Comparison of ENCODE assay signal across 12 mouse cellular contexts in genomic region chr4:83580157-83580556, GRCm38 (mm10). TPM values are rescaled to one million over a fixed set of nuclear protein-coding genes. Genes with fewer than 3 reads are reported as not detected.
DNase-seq lines count a peak whose midpoint lies in the region; ATAC-seq and TF ChIP-seq lines count a peak whose summit lies in the region.
"Had no signal": no experiment of that assay in that cellular context is flagged by ENCODE, and none has a peak within 500 bp of the region (broad histone marks: within the 10 kb centered on the region; RNA-seq: fewer than 3 reads in every experiment).

No protein-coding gene starts in this region.

- ATAC-seq in forebrain, embryonic 14.5 days = no peak
- no peak for ATAC-seq in forebrain, embryonic 11.5 days (replicated peaks; ENCODE audit: low FRiP score)
- ATAC-seq in limb, embryonic 14.5 days (ENCODE audit: low FRiP score, low read depth) = no peak

- no peak overlapping the region for H3K9ac ChIP-seq in forebrain, embryonic 14.5 days (ENCODE audit: low read length)
- no peak overlapping the region for H3K9ac ChIP-seq in forebrain, embryonic 11.5 days (ENCODE audit: low read length)
- no peak overlapping the region for H3K9ac ChIP-seq in limb, embryonic 14.5 days (ENCODE audit: low read depth, low read length, severe bottlenecking)

- H3K27ac ChIP-seq in forebrain, embryonic 14.5 days (ENCODE audit: low read depth, low read length) = no peak overlapping the region
- H3K27ac ChIP-seq in forebrain, embryonic 11.5 days (ENCODE audit: low read depth, low read length) = no peak overlapping the region
- no peak overlapping the region for H3K27ac ChIP-seq in limb, embryonic 14.5 days (replicated peaks; ENCODE audit: low read depth, low read length)
- H3K27ac ChIP-seq in limb, embryonic 10.5 days = no peak overlapping the region

- intact Hi-C loops in gastrocnemius, postnatal 36 days (cut with DNase I) = no loop called here

- TF ChIP-seq POLR2A in limb, embryonic 14.5 days (IDR thresholded peaks at IDR 0.05; ENCODE audit: borderline replicate concordance, extremely low read depth, insufficient read depth, insufficient read length) = no peak

- H3K36me3 ChIP-seq in forebrain, embryonic 14.5 days (ENCODE audit: control insufficient read depth, insufficient read depth, low read length) = no peaks in the 10 kb centered on the region
- no peaks in the 10 kb centered on the region for H3K36me3 ChIP-seq in forebrain, embryonic 11.5 days (ENCODE audit: control insufficient read depth, insufficient read depth, low read length)
- H3K36me3 ChIP-seq in limb, embryonic 14.5 days (ENCODE audit: control insufficient read depth, insufficient read depth, low read length) = no peaks in the 10 kb centered on the region
- no peaks in the 10 kb centered on the region for H3K36me3 ChIP-seq in limb, embryonic 10.5 days

- 21% methylated on average over 1 of the region's 1 CpGs for WGBS in forebrain, embryonic 14.5 days
- 32% methylated on average over 1 of the region's 1 CpGs for WGBS in forebrain, embryonic 11.5 days
- 15% methylated on average over 1 of the region's 1 CpGs for WGBS in limb, embryonic 14.5 days
- WGBS in limb, embryonic 10.5 days = 27% methylated on average over 1 of the region's 1 CpGs

- no peaks in the 10 kb centered on the region for H3K9me3 ChIP-seq in forebrain, embryonic 14.5 days (replicated peaks; ENCODE audit: control insufficient read depth, low read length)
- H3K9me3 ChIP-seq in forebrain, embryonic 11.5 days (ENCODE audit: control insufficient read depth, low read length) = no peaks in the 10 kb centered on the region
- no peaks in the 10 kb centered on the region for H3K9me3 ChIP-seq in limb, embryonic 14.5 days (ENCODE audit: control insufficient read depth, low read length)
- no peaks in the 10 kb centered on the region for H3K9me3 ChIP-seq in limb, embryonic 10.5 days (replicated peaks)

- no peaks in the 10 kb centered on the region for H3K4me1 ChIP-seq in forebrain, embryonic 14.5 days (ENCODE audit: control insufficient read depth, insufficient read depth, low read length)
- no peaks in the 10 kb centered on the region for H3K4me1 ChIP-seq in forebrain, embryonic 11.5 days (replicated peaks; ENCODE audit: control insufficient read depth, insufficient read depth, low read length)
- H3K4me1 ChIP-seq in limb, embryonic 14.5 days (ENCODE audit: control insufficient read depth, insufficient read depth, low read length) = no peaks in the 10 kb centered on the region
- no peaks in the 10 kb centered on the region for H3K4me1 ChIP-seq in limb, embryonic 10.5 days

- peak; percentile 67 for DNase-seq in forebrain, embryonic 14.5 days (ENCODE audit: low spot score)
- no peak for DNase-seq in forebrain, embryonic 11.5 days (ENCODE audit: low spot score)
- peak; percentile 22 for DNase-seq in limb, embryonic 14.5 days (ENCODE audit: low spot score)
- DNase-seq in limb, embryonic 10.5 days (ENCODE audit: low spot score) = no peak
- peak; percentile 58 for DNase-seq in NIH3T3 (ENCODE audit: low read depth)
- peak; percentile 15 for DNase-seq in naive thymus-derived CD4-positive, alpha-beta T cell, adult 2 months (ENCODE audit: low read depth)
- no peak for DNase-seq in gastrocnemius, postnatal 36 days
- DNase-seq in right cerebral cortex, adult 2 months (ENCODE audit: low spot score in 2 of 2) = no peak
- DNase-seq: cerebellum, adult 18-20 months; kidney, adult 11 months; right cerebral cortex, adult 18-20 months had no signal

- H3K27me3 ChIP-seq in forebrain, embryonic 14.5 days (replicated peaks; ENCODE audit: control insufficient read depth, insufficient read depth, low read length) = no peaks in the 10 kb centered on the region
- no peaks in the 10 kb centered on the region for H3K27me3 ChIP-seq in forebrain, embryonic 11.5 days (ENCODE audit: control insufficient read depth, insufficient read depth, low read length)
- no peaks in the 10 kb centered on the region for H3K27me3 ChIP-seq in limb, embryonic 14.5 days (ENCODE audit: control insufficient read depth, insufficient read depth, low read length)
- H3K27me3 ChIP-seq in limb, embryonic 10.5 days (ENCODE audit: low read depth, poor library complexity, severe bottlenecking) = no peaks in the 10 kb centered on the region

- H3K4me2 ChIP-seq in forebrain, embryonic 14.5 days (ENCODE audit: low read length) = no peak overlapping the region
- H3K4me2 ChIP-seq in forebrain, embryonic 11.5 days (ENCODE audit: low read depth, low read length, severe bottlenecking) = no peak overlapping the region
- H3K4me2 ChIP-seq in limb, embryonic 14.5 days (replicated peaks; ENCODE audit: low read depth, low read length, severe bottlenecking) = no peak overlapping the region
- H3K4me2 ChIP-seq: heart, embryonic 11.5 days had no signal

- H3K4me3 ChIP-seq in forebrain, embryonic 14.5 days (ENCODE audit: low read depth, low read length) = no peak overlapping the region
- H3K4me3 ChIP-seq in forebrain, embryonic 11.5 days (ENCODE audit: low read depth, low read length) = no peak overlapping the region
- H3K4me3 ChIP-seq in limb, embryonic 14.5 days (replicated peaks; ENCODE audit: low read length) = no peak overlapping the region
- H3K4me3 ChIP-seq in limb, embryonic 10.5 days = no peak overlapping the region

RNA-seq across cellular contexts. Expression of gene Ccdc171, which starts 54.8 kb away (rescaled TPM):
- 3.8 and 6.1 TPM in 2 replicates for polyA plus RNA-seq in forebrain, embryonic 14.5 days (2014; fragmentation: Nextera tagmentation; extraction: Ambion mirVana)
- polyA plus RNA-seq in forebrain, embryonic 11.5 days (2014; fragmentation: Nextera tagmentation; extraction: Ambion mirVana) = 5.4 and 5.5 TPM in 2 replicates
- polyA plus RNA-seq in limb, embryonic 14.5 days (2012; rRNA removed) = 3.6 and 5.0 TPM in 2 replicates
- polyA plus RNA-seq in limb, embryonic 14.5 days (2014; fragmentation: Nextera tagmentation; extraction: Ambion mirVana) = 4.1 and 5.0 TPM in 2 replicates
- 2.7 and 3.8 TPM in 2 replicates for polyA plus RNA-seq in limb, embryonic 10.5 days (2016; fragmentation: Nextera tagmentation; extraction: Ambion mirVana)
- total RNA-seq in gastrocnemius, postnatal 36 days (2021) = 1 to 10 TPM; 1.0 to 1.1 TPM

Comparison
In these comparisons a context has a peak if more than half of its experiments do, and no peak if none do; other contexts are left out.
1. DNase-seq: peak in forebrain, embryonic 14.5 days (single experiment), limb, embryonic 14.5 days (single experiment), NIH3T3 (single experiment) and naive thymus-derived CD4-positive, alpha-beta T cell, adult 2 months (single experiment); none in forebrain, embryonic 11.5 days (single experiment), limb, embryonic 10.5 days (single experiment), gastrocnemius, postnatal 36 days (0 of 2) and right cerebral cortex, adult 2 months (0 of 2).